Mouse (Mus musculus): ENCODE results near the gene Tbc1d14. TPM values are rescaled to one million over a fixed set of nuclear protein-coding genes. Genes with fewer than 3 reads are reported as not detected.

Gene Tbc1d14
- total RNA-seq, 1 experiment: 12.5 TPM

- no peak overlapping the region for H3K4me3 ChIP-seq (ENCODE audit: insufficient read depth in 1 of 2, low read depth in 1 of 2, low read length in 2 of 2, poor library complexity in 1 of 2, severe bottlenecking in 1 of 2)
- H3K9me3 ChIP-seq (ENCODE audit: control insufficient read depth, insufficient read depth, low read depth, low read length): no peaks in the 10 kb centered on the region
- H3K9ac ChIP-seq (ENCODE audit: insufficient read depth, low read depth, low read length, poor library complexity, severe bottlenecking): no peak overlapping the region
- in situ Hi-C loops (cut with MboI; ENCODE audit: low sequenced_read_pairs in 2 of 2, unreplicated experiment in 2 of 2): loop anchor here in 1 of 2 experiments (5.0 kb wide), 1 partner anchor 56 kb away; no protein-coding TSS in a partner anchor
- no peak for DNase-seq (ENCODE audit: low read depth, low spot score)
- TF ChIP-seq CHD2 (IDR thresholded peaks at IDR 0.05; ENCODE audit: low read depth, low read length) (no peak), MAFK (IDR thresholded peaks at IDR 0.05; ENCODE audit: insufficient read depth, low read depth, low read length) (no peak), ZC3H11A (IDR thresholded peaks at IDR 0.05; ENCODE audit: borderline replicate concordance, low read depth, low read length) (no peak), ZNF384 (IDR thresholded peaks at IDR 0.05; ENCODE audit: low read depth, low read length) (no peak), HCFC1 (IDR thresholded peaks at IDR 0.05; ENCODE audit: borderline replicate concordance, insufficient read depth, low read length) (no peak)
- 0 out of 4 replicates have a peak, but pooled peaks cover 3% of the 10 kb centered on the region in 2 experiments for H3K4me1 ChIP-seq (ENCODE audit: control insufficient read depth in 2 of 2, insufficient read depth in 2 of 2, low read length in 2 of 2, poor library complexity in 1 of 2)
- peaks cover 6% of the 10 kb centered on the region; the same call in 1 of the 2 replicates for H3K36me3 ChIP-seq (ENCODE audit: control insufficient read depth, insufficient read depth, low read length, poor library complexity, severe bottlenecking)
- no peak overlapping the region for H3K27ac ChIP-seq (ENCODE audit: insufficient read depth, low read depth, low read length, poor library complexity, severe bottlenecking)
Measured at GRCm38 (mm10) chr5:36526274-36526673, 66.8 kb downstream of the Tbc1d14 start.

- Histone ChIP-seq H3K9ac (ENCODE audit: insufficient read depth, low read depth, low read length, poor library complexity, severe bottlenecking) (no peak overlapping the region), H3K27ac (ENCODE audit: insufficient read depth, low read depth, low read length, poor library complexity, severe bottlenecking) (no peak overlapping the region), H3K36me3 (ENCODE audit: control insufficient read depth, insufficient read depth, low read length, poor library complexity, severe bottlenecking) (peaks cover 12% of the 10 kb centered on the region; the same call in 1 of the 2 replicates), H3K4me1 (ENCODE audit: control insufficient read depth in 2 of 2, insufficient read depth in 2 of 2, low read length in 2 of 2, poor library complexity in 1 of 2) (0 out of 4 replicates have a peak, but pooled peaks cover 0 to 3% of the 10 kb centered on the region in 2 experiments), H3K9me3 (ENCODE audit: control insufficient read depth, insufficient read depth, low read depth, low read length) (no peaks in the 10 kb centered on the region), H3K4me3 (ENCODE audit: insufficient read depth in 1 of 2, low read depth in 1 of 2, low read length in 2 of 2, poor library complexity in 1 of 2, severe bottlenecking in 1 of 2) (no peak overlapping the region)
- in situ Hi-C loops (cut with MboI; ENCODE audit: low sequenced_read_pairs in 2 of 2, unreplicated experiment in 2 of 2): loop anchor here in 1 of 2 experiments (5.0 kb wide), 1 partner anchor 57 kb away; no protein-coding TSS in a partner anchor
- TF ChIP-seq CHD2 (IDR thresholded peaks at IDR 0.05; ENCODE audit: low read depth, low read length) (no peak), MAFK (IDR thresholded peaks at IDR 0.05; ENCODE audit: insufficient read depth, low read depth, low read length) (no peak), HCFC1 (IDR thresholded peaks at IDR 0.05; ENCODE audit: borderline replicate concordance, insufficient read depth, low read length) (no peak)
- no peak for DNase-seq (ENCODE audit: low read depth, low spot score)
Measured at GRCm38 (mm10) chr5:36525216-36525615, 67.9 kb downstream of the Tbc1d14 start.

- H3K9ac ChIP-seq (ENCODE audit: insufficient read depth, low read depth, low read length, poor library complexity, severe bottlenecking): no peak overlapping the region
- H3K4me3 ChIP-seq (ENCODE audit: insufficient read depth in 1 of 2, low read depth in 1 of 2, low read length in 2 of 2, poor library complexity in 1 of 2, severe bottlenecking in 1 of 2): no peak overlapping the region
- no peak for DNase-seq (ENCODE audit: low read depth, low spot score)
- TF ChIP-seq HCFC1 (IDR thresholded peaks at IDR 0.05; ENCODE audit: borderline replicate concordance, insufficient read depth, low read length): no peak
- TF ChIP-seq ZNF384 (IDR thresholded peaks at IDR 0.05; ENCODE audit: low read depth, low read length): no peak
- no peak for TF ChIP-seq ZC3H11A (IDR thresholded peaks at IDR 0.05; ENCODE audit: borderline replicate concordance, low read depth, low read length)
- TF ChIP-seq CHD2 (IDR thresholded peaks at IDR 0.05; ENCODE audit: low read depth, low read length): no peak
- TF ChIP-seq MAFK (IDR thresholded peaks at IDR 0.05; ENCODE audit: insufficient read depth, low read depth, low read length): no peak
- in situ Hi-C loops (cut with MboI; ENCODE audit: low sequenced_read_pairs in 2 of 2, unreplicated experiment in 2 of 2): no loop called here
- H3K36me3 ChIP-seq (ENCODE audit: control insufficient read depth, insufficient read depth, low read length, poor library complexity, severe bottlenecking): peaks cover 20% of the 10 kb centered on the region; the same call in 1 of the 2 replicates
- no peaks in the 10 kb centered on the region for H3K4me1 ChIP-seq (ENCODE audit: control insufficient read depth in 2 of 2, insufficient read depth in 2 of 2, low read length in 2 of 2, poor library complexity in 1 of 2)
- no peaks in the 10 kb centered on the region for H3K9me3 ChIP-seq (ENCODE audit: control insufficient read depth, insufficient read depth, low read depth, low read length)
- H3K27ac ChIP-seq (ENCODE audit: insufficient read depth, low read depth, low read length, poor library complexity, severe bottlenecking): no peak overlapping the region; the same call in 1 of the 2 replicates
Measured at GRCm38 (mm10) chr5:36523219-36523703, 69.8 kb downstream of the Tbc1d14 start.

GRCm38 (mm10) chr5:36522782-36523181 is 70.3 kb downstream of the Tbc1d14 start:
- Histone ChIP-seq H3K4me1 (ENCODE audit: control insufficient read depth in 2 of 2, insufficient read depth in 2 of 2, low read length in 2 of 2, poor library complexity in 1 of 2) (no peaks in the 10 kb centered on the region), H3K9me3 (ENCODE audit: control insufficient read depth, insufficient read depth, low read depth, low read length) (no peaks in the 10 kb centered on the region), H3K9ac (ENCODE audit: insufficient read depth, low read depth, low read length, poor library complexity, severe bottlenecking) (no peak overlapping the region), H3K4me3 (ENCODE audit: insufficient read depth in 1 of 2, low read depth in 1 of 2, low read length in 2 of 2, poor library complexity in 1 of 2, severe bottlenecking in 1 of 2) (no peak overlapping the region), H3K27ac (ENCODE audit: insufficient read depth, low read depth, low read length, poor library complexity, severe bottlenecking) (no peak overlapping the region), H3K36me3 (ENCODE audit: control insufficient read depth, insufficient read depth, low read length, poor library complexity, severe bottlenecking) (peaks cover 23% of the 10 kb centered on the region; the same call in 1 of the 2 replicates)
- in situ Hi-C loops (cut with MboI; ENCODE audit: low sequenced_read_pairs in 2 of 2, unreplicated experiment in 2 of 2): no loop called here
- no peak for TF ChIP-seq ZC3H11A (IDR thresholded peaks at IDR 0.05; ENCODE audit: borderline replicate concordance, low read depth, low read length)
- TF ChIP-seq MAFK (IDR thresholded peaks at IDR 0.05; ENCODE audit: insufficient read depth, low read depth, low read length): no peak
- TF ChIP-seq ZNF384 (IDR thresholded peaks at IDR 0.05; ENCODE audit: low read depth, low read length): no peak
- TF ChIP-seq CHD2 (IDR thresholded peaks at IDR 0.05; ENCODE audit: low read depth, low read length): no peak
- TF ChIP-seq HCFC1 (IDR thresholded peaks at IDR 0.05; ENCODE audit: borderline replicate concordance, insufficient read depth, low read length): no peak
- DNase-seq (ENCODE audit: low read depth, low spot score): no peak
